Mouse (Mus musculus): ENCODE data around the gene F2r.

GRCm38 (mm10) chr13:95646687-95647111 is 28.4 kb upstream of the F2r start:
- TF ChIP-seq POLR2A (IDR thresholded peaks at IDR 0.05; ENCODE audit: borderline replicate concordance, control insufficient read depth, low read depth, low read length) (no peak), CTCF (IDR thresholded peaks at IDR 0.05; ENCODE audit: control insufficient read depth, insufficient read depth, low read length) (no peak)
